Mouse (Mus musculus) thymus, postnatal 0 days (tissue): ENCODE results near the gene Zfp354a. TPM values are rescaled to one million over a fixed set of nuclear protein-coding genes. Genes with fewer than 3 reads are reported as not detected.
A peak's percentile ranks its signal among the peaks of the same experiment; 100 is the strongest.
"Not testable (repeated sequence)": the region's sequence is repeated elsewhere in the genome, so short reads cannot be mapped to it uniquely, and the experiment has no call there.

Source experiments
- DNase-seq: peaks from one replicate; pipeline ENCODE4 v3.0.0-alpha.2; 2015; ENCODE audit warnings: low spot score
- polyA plus RNA-seq: library from polyadenylated mRNA; unstranded; fragments of >200 nt; fragmentation: Nextera tagmentation; extraction: Ambion mirVana; gene quantifications from 2 replicates; pipeline ENCODE4 v1.2.1, GENCODE M21; 2015

Zfp354a gene
- 0.74 and 0.75 TPM in 2 replicates for polyA plus RNA-seq

GRCm38 (mm10) chr11:51059151-51059571, at the start of gene Zfp354a:
Gene Zfp354a, plus strand, starts transcription at chr11:51059257.
- DNase-seq: no peak

GRCm38 (mm10) chr11:51011821-51012220, 47.2 kb upstream of the Zfp354a start:
- no peak for DNase-seq

GRCm38 (mm10) chr11:51013936-51014335, 45.1 kb upstream of the Zfp354a start, which contains the start of gene Olfr54:
Gene Olfr54, plus strand, starts transcription at chr11:51014236.
- DNase-seq: no peak

- no peak for DNase-seq
Observed at GRCm38 (mm10) chr11:51016341-51016740, 42.7 kb upstream of the Zfp354a start.

- DNase-seq: not testable (repeated sequence)
Observed at GRCm38 (mm10) chr11:51026811-51027210, 32.2 kb upstream of the Zfp354a start.

GRCm38 (mm10) chr11:51029381-51029780, 29.7 kb upstream of the Zfp354a start:
- DNase-seq: not testable (repeated sequence)

- DNase-seq: no peak
Observed at GRCm38 (mm10) chr11:51030225-51030624, 28.8 kb upstream of the Zfp354a start.

- peak; percentile 33 for DNase-seq
Observed at GRCm38 (mm10) chr11:51032851-51033250, 26.2 kb upstream of the Zfp354a start.

GRCm38 (mm10) chr11:51034141-51034540, 24.9 kb upstream of the Zfp354a start:
- DNase-seq: not testable (repeated sequence)

GRCm38 (mm10) chr11:51035951-51036350, 23.1 kb upstream of the Zfp354a start:
- DNase-seq: no peak

- DNase-seq: not testable (repeated sequence)
Observed at GRCm38 (mm10) chr11:51044776-51045175, 14.3 kb upstream of the Zfp354a start.

- not testable (repeated sequence) for DNase-seq
Observed at GRCm38 (mm10) chr11:51047809-51048208, 11.2 kb upstream of the Zfp354a start, which contains the start of gene Olfr1375. Gene Olfr1375, plus strand, starts transcription at chr11:51048109.

- DNase-seq: no peak
Observed at GRCm38 (mm10) chr11:51051678-51052077, 7.4 kb upstream of the Zfp354a start.

GRCm38 (mm10) chr11:51053230-51053629, 5.8 kb upstream of the Zfp354a start:
- peak; percentile 7 for DNase-seq

- DNase-seq: no peak
Observed at GRCm38 (mm10) chr11:51059640-51060039, 583 bp downstream of the Zfp354a start.

GRCm38 (mm10) chr11:51060981-51061380, 1.9 kb downstream of the Zfp354a start:
- no peak for DNase-seq

GRCm38 (mm10) chr11:51063276-51063675, 4.2 kb downstream of the Zfp354a start:
- DNase-seq: no peak

- no peak for DNase-seq
Observed at GRCm38 (mm10) chr11:51063841-51064240, 4.8 kb downstream of the Zfp354a start.

GRCm38 (mm10) chr11:51084527-51084926, 25.5 kb downstream of the Zfp354a start:
- DNase-seq: no peak

GRCm38 (mm10) chr11:51085269-51085668, 26.2 kb downstream of the Zfp354a start:
- DNase-seq: no peak

GRCm38 (mm10) chr11:51107261-51107660, 48.2 kb downstream of the Zfp354a start:
- no peak for DNase-seq

- DNase-seq: no peak
Observed at GRCm38 (mm10) chr11:51110621-51111020, 51.6 kb downstream of the Zfp354a start.
